Mouse (Mus musculus): ENCODE results near the gene Fbxl17.

Gene Fbxl17

DNA sequence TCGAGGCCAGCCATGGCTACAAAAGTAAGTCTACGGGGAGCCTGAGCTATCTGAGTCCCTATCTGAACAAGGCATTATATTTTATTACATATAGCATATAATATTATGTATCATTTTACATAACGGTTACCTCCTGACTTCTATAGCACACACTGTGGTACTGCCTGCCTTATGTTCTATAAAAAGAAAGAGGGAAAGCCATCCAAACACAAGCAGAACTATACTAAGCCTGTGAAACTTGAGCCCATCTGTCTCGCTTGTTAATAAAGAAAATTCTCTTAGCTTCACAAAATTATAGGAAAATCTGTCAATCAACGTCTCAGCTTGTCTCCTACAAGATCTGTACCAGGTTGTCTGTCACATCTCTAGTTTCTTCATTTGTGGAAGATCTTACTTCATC is 173.6 kb downstream of the Fbxl17 start:
- DNase-seq: no peak

- DNase-seq: no peak
These were observed 175.1 kb downstream of the Fbxl17 start for GRCm38 (mm10) chr17:63324672-63325071.

DNA sequence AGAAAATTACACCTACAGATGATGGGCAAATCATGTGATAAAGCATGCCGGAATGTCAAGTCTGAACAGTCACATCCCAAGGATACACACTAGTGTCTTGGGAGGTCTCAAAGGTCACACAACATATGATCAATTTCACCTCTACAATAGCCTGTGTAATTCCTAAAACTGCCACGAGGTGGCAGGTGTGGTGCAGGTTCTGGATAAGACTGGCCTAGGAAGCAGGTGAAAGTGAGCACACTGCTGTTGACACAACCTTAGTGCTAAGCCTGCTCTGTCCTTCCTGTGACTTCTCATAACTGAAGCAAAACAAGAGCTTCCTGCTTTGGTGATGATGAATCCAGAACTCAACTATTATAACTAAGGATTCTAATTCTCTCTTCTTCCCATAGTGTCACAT is 175.8 kb downstream of the Fbxl17 start:
- DNase-seq: peak; percentile 68 to 83

- no peak for DNase-seq
These were observed 177.0 kb downstream of the Fbxl17 start for GRCm38 (mm10) chr17:63322846-63323245.

- no peak for DNase-seq
These were observed 178.5 kb downstream of the Fbxl17 start for GRCm38 (mm10) chr17:63321290-63321689.

- no peak for DNase-seq
These were observed 182.3 kb downstream of the Fbxl17 start for GRCm38 (mm10) chr17:63317518-63317917.

DNA sequence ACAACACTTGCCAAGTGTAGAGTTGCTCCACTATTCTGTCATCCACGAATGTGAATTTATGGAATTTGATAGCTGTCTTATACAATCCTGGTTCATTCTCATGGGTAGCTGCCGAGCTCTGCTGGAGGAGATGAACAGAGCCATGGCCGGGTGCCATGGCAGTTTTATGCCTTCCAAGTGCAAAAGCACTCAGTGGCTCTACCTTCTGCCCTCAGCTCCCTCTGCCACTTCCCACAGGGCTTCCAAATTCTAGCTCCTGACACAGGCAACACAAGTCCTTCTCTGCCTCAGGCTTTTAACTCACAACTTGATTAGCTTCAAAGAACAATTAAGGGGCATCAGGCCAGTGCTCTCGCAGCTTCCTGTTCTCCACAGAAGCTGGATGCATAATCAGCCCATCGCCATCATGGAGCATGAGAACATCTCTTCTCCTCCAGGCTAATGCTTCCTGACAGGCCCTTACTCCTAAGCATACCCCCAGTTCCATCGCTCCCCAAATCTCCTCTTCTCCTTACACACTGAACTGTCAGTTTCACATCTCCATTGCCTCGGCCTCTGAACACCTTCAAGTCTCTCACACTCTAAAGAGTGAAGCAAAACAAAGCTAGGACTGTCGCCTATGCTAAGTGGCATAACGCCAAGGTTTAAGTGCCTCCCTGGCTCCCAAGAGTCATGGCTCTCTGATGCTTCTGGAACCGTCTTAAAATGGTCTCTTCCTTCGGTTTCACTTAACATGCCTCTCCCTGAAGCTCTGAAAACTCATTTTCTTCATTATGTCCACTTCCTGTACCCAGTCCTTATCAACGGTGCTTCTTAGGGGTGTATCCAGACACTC is 184.0 kb downstream of the Fbxl17 start:
- peak; percentile 70 to 77 for DNase-seq

- no peak for DNase-seq
These were observed 187.0 kb downstream of the Fbxl17 start for GRCm38 (mm10) chr17:63312804-63313203.

DNA sequence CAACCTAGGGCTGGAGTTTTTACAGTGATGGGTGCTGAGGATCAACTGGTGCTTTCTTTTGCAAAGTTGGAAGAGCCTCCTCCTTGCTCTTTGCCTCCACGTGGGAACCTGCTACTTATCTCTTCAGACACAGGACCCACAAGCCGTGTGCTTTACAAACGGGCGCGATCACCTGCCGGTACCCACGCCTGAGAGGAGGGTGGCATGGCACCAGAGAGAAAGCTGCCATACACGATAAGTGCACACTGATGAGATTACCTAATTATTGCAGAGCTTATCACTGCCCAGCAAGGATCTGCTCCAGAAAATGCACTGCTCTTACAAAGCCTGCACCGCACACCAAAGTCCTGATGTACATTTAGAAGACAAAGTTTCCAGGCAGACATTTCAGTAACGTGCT is 187.5 kb downstream of the Fbxl17 start:
- no peak for DNase-seq

- DNase-seq: no peak
These were observed 188.2 kb downstream of the Fbxl17 start for GRCm38 (mm10) chr17:63311613-63312012.

DNA sequence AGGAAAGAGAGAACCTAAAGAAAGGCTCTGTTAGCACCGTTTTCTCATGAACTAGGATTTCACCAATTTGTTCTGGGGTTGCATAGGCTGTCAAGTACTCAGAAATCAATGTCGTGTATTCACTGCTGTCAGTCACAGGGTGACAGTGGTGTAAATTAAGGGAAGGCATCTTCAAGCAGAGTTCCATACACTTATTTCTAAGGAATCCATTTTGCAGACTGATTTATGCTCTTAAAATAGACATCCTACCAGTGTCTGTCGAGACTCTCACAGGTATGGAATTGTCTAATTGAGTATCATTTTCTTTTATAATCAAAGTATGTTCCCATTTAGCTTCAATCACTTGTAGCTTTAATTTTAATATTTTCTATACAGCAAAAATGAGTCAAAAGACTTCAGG is 189.8 kb downstream of the Fbxl17 start:
- DNase-seq: no peak

DNA sequence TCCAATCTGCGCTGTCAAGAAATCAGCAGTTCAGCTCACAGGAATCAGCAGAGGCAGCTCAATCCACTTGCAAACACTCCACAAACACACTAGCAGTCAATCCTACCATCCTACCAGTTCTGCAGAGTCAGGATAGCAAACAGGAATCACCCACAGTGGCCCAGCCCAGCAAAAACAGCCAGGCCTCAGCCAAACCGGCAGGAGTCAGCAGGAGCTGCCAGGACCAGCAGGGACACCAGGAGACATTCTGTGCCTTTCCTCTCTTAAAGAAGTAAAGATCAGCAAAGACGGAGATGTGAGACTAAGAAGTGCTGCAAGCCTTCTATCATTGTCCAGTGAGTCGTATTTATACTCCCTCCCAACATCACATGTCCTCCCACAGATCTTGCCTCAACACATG is 196.0 kb downstream of the Fbxl17 start:
- peak; percentile 71 for DNase-seq

GRCm38 (mm10) chr17:63301822-63302393 is 197.9 kb downstream of the Fbxl17 start:
- DNase-seq: no peak

DNA sequence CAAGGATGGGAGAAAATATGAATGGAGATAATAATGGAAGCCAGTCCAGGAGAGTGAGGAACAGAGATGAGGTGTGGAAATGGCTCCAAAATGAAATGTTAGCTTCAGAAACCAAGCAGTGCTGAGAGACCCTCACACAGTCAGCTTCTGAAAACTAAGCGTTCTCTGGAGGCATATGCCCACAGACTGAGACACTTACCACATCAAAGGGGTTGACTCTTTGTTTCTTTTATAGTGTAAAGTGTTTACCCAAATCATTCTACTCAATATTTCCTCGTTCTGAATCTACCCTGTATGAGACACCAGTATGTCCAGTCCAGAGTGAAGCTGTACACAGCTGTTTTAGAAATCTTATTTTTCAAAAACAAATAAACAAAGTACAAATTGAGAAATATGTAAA is 204.3 kb downstream of the Fbxl17 start:
- DNase-seq: no peak

GRCm38 (mm10) chr17:63294961-63295360 is 204.9 kb downstream of the Fbxl17 start:
- no peak for DNase-seq

GRCm38 (mm10) chr17:63293979-63294378 is 205.8 kb downstream of the Fbxl17 start:
- no peak for DNase-seq

- peak; percentile 37 to 42 for DNase-seq
These were observed 210.4 kb downstream of the Fbxl17 start for GRCm38 (mm10) chr17:63289317-63289913.

DNA sequence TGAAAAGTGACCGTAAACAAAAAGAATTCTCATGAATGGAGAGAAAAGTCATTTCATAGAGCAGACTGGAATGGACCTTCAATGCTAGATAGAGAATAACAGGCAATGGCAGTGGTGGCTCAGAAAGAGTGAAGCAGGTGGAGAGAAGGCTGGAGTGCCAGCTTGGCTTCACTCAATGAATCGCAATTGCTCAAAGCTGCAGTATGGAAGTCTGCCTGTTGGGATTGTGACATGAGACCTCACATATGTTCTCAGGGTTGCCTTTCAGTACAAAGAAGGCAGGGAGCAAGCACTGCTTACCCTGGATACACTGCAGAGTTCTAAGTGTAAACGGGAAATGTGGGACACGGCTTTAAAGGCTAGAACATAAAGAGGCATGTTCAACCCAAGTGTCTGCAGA is 211.0 kb downstream of the Fbxl17 start:
- DNase-seq: peak in 1 of 2 experiments; percentile 20

DNA sequence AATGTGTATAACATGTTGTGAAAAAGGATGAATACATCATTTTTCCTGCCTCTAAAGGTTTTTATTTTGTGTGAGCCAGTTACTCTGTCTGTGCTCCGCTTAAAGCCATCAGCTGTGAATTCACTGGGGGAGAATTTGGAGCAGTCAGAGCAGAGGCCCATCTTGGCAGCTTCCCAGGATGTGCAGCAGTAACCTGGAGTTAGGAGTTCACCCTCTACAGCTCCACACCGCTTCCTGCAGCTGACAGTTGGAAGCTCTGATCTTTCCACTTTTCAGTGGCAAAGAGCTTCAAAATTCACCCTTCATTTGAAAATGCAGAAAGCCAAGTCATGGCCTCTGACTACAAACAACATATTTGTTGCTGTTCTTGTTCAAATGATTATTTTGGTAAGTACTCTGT is 212.4 kb downstream of the Fbxl17 start:
- peak; percentile 37 to 52 for DNase-seq

DNA sequence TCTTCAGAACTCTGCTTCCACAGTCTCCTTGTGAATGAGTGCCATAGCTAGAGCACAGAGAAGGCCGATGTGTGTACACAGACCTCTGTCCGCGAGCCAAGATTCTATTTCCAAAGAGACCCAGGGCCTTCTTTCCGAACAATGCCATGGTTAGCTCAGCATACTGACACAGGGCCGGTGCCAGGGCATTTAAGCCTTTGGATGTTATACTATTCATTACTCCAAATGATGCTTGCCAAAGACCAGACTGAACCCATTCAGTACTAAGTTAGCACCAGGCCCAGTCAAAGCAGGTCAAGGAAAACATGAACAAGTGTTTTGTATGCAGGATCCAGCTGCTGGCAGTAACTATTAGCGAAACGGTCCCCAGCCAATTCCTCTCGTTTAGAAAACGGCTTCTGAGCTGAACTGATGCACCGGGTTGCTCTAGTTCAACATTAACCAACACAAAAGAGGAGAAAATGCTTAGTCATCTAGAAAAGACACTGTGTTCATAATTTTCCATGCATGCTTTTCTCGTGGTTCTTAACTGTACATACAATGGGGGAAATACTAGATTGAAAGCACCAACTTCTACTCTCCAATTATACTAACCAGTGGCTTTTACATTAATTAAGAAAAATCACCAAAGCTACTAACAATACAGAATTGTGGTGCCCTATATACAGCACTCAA is 214.4 kb downstream of the Fbxl17 start:
- DNase-seq: peak in 1 of 2 experiments; percentile 25

GRCm38 (mm10) chr17:63284074-63284473 is 215.7 kb downstream of the Fbxl17 start:
- DNase-seq: no peak

DNA sequence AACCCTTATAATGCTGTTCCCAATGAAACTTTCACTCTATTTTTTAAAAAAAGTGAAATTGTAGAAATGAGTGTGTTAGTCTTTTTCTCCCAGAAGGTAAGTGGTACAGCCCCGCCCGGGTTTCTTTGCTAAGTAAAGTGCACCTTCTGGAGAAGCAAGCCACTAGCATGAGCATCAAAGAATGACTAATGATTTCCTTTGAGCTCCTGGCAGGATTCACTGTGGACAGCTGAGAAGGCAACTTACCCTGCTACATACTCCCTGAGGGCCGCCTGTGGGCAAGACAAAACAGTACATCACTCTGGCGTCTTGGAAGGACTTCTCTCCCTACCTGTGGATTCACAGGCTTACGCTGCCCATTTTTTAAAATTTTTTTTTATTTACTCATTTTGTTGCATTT is 217.8 kb downstream of the Fbxl17 start:
- DNase-seq: no peak

DNA sequence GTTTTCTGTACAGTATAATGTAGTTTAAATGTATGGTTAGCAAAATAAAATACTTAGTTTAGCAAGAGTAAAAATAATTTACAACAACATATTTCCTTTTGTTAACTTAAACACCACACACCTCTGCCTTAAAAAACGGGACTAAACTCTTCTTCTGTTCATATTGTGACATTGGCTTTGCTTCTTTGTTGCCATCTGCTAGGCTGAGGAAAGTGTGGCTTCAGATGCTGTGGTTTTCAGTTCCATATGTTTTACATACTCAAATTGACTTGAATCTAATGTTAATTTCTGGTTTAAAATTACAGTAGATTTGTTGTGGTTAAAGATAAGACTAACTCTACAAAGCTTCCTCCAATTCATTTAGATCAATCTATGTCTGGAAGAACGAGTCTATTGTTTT is 218.8 kb downstream of the Fbxl17 start:
- DNase-seq: no peak

DNA sequence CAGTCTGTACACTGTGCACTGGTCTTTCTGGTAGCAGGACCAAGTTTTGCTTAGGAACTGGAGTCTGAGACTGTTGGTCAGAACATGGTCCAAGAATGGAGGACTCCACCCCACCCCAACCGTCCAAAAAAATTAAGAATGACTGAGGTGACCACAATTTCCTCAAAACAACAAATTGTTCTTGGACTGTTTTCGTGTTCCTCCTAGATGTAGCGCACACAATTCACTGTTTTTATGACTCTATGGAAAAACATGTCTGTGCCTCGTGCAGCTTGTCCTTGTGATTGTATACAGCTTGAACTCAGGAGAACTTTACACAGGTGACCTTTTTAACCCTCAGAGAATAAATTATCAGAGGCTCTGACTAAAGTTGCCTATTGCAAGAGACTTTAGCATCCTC is 220.7 kb downstream of the Fbxl17 start:
- DNase-seq: no peak
